Mouse (Mus musculus): ENCODE data around the gene Acap1.

GRCm38 (mm10) chr11:69919053-69919452, 23.7 kb upstream of the Acap1 start:
- TF ChIP-seq ZNF384 (IDR thresholded peaks at IDR 0.05; ENCODE audit: low read depth, low read length): no peak
- TF ChIP-seq HCFC1 (IDR thresholded peaks at IDR 0.05; ENCODE audit: borderline replicate concordance, insufficient read depth, low read length): no peak

Measured in ES-E14 (cell line).